Mouse (Mus musculus) spleen, adult 2 months (tissue): Measurements from ENCODE around the gene Reg4.

Experiments
- CTCF ChIP-seq: fragments of 200-500 bp; IDR thresholded peaks from 2 replicates; pipeline ENCODE4 v1.5.1; 2011; ENCODE audit warnings: mild to moderate bottlenecking, inconsistent platforms; ENCODE audit not compliant: insufficient read depth, insufficient read length, insufficient replicate concordance; ENCODE audit errors: extremely low read depth
- POLR2A ChIP-seq: fragments of 200-500 bp; IDR thresholded peaks from 2 replicates; pipeline ENCODE4 v1.6.1; 2011; ENCODE audit warnings: low read depth, low read length, inconsistent platforms

- TF ChIP-seq CTCF (no peak), POLR2A (no peak)
These were observed 5.7 kb upstream of the Reg4 start for GRCm38 (mm10) chr3:98216296-98216695.
